Mouse (Mus musculus) brain, embryonic 14.5 days (tissue): ENCODE results near the gene Gm14569.
A peak's percentile ranks its signal among the peaks of the same experiment; 100 is the strongest.

Experiments
- CTCF ChIP-seq: fragments of 200-500 bp; IDR thresholded peaks from 2 replicates; pipeline ENCODE4 v1.5.1; 2012; ENCODE audit warnings: inconsistent platforms, mild to moderate bottlenecking, moderate library complexity, borderline replicate concordance; ENCODE audit not compliant: insufficient read depth, insufficient read length; ENCODE audit errors: extremely low read depth
- POLR2A ChIP-seq: fragments of 200-500 bp; IDR thresholded peaks from 2 replicates; pipeline ENCODE4 v1.6.1; 2012; ENCODE audit warnings: mild to moderate bottlenecking, inconsistent platforms, borderline replicate concordance; ENCODE audit not compliant: poor library complexity, insufficient read depth, insufficient read length, severe bottlenecking; ENCODE audit errors: extremely low read depth

- peak; percentile 43; the same call in 1 of the 2 replicates for TF ChIP-seq CTCF
- TF ChIP-seq POLR2A = no peak
These were observed 2.1 kb downstream of the Gm14569 start for GRCm38 (mm10) chrX:36489506-36489905.
